Mouse (Mus musculus) MEL (cell line): ENCODE measurements at regions not wholly inside any gene's neighbourhood (a gene's known extent, or its start where the extent isn't known, plus 50 kb on each side); places are given as distances from the start of the nearest gene placed in this dataset.

Experiments used
- BHLHE40 ChIP-seq: IDR thresholded peaks from 2 replicates; pipeline ENCODE4 v1.6.1; 2012; ENCODE audit warnings: low read depth, mild to moderate bottlenecking, inconsistent platforms, low read length, improper control_type of control experiment, borderline replicate concordance
- CHD1 ChIP-seq: IDR thresholded peaks from 2 replicates; pipeline ENCODE4 v1.6.1; 2012; ENCODE audit warnings: low read depth, mild to moderate bottlenecking, inconsistent platforms, low read length, improper control_type of control experiment
- CTCF ChIP-seq, 3 experiments: IDR thresholded peaks in 2 of 3; conservative IDR thresholded peaks in 1 of 3; 2 replicates each; pipeline ENCODE4 v1.5.1; 2011 to 2012; ENCODE audit warnings: low read length in 3 of 3, low read depth in 2 of 3, mild to moderate bottlenecking in 2 of 3, improper control_type of control experiment in 1 of 3, inconsistent platforms in 1 of 3, mixed read lengths in 1 of 3, moderate library complexity in 1 of 3; ENCODE audit not compliant: control insufficient read depth in 1 of 3, insufficient read depth in 1 of 3, poor library complexity in 1 of 3, severe bottlenecking in 1 of 3
- E2F4 ChIP-seq: IDR thresholded peaks from 2 replicates; pipeline ENCODE4 v1.6.1; 2011; ENCODE audit warnings: low read depth, low read length, improper control_type of control experiment, borderline replicate concordance
- EP300 ChIP-seq, 2 experiments: IDR thresholded peaks; 2 replicates each; pipeline ENCODE4 v1.6.1; 2011; ENCODE audit warnings: improper control_type of control experiment in 2 of 2, low read length in 2 of 2, low read depth in 1 of 2, mild to moderate bottlenecking in 1 of 2
- MYC ChIP-seq: IDR thresholded peaks from 2 replicates; pipeline ENCODE4 v1.6.1; 2011; ENCODE audit warnings: low read depth, mild to moderate bottlenecking, low read length, improper control_type of control experiment, moderate library complexity
- POLR2A ChIP-seq, 2 experiments: IDR thresholded peaks; 2 replicates each; pipeline ENCODE4 v1.6.1; 2011 to 2012; ENCODE audit warnings: low read length in 2 of 2, mild to moderate bottlenecking in 2 of 2, control low read depth in 1 of 2, improper control_type of control experiment in 1 of 2, low read depth in 1 of 2, moderate library complexity in 1 of 2; ENCODE audit not compliant: control insufficient read depth in 1 of 2, insufficient read depth in 1 of 2, poor library complexity in 1 of 2
- RCOR1 ChIP-seq: IDR thresholded peaks from 2 replicates; pipeline ENCODE4 v1.6.1; 2012; ENCODE audit warnings: low read depth, mild to moderate bottlenecking, inconsistent platforms, low read length, improper control_type of control experiment
- SMC3 ChIP-seq: IDR thresholded peaks from 2 replicates; pipeline ENCODE4 v1.6.1; 2011; ENCODE audit warnings: low read depth, low read length, improper control_type of control experiment
- ZKSCAN1 ChIP-seq: IDR thresholded peaks from 2 replicates; pipeline ENCODE4 v1.6.1; 2012; ENCODE audit warnings: low read depth, mild to moderate bottlenecking, inconsistent platforms, low read length, improper control_type of control experiment, moderate library complexity
- ZNF384 ChIP-seq: IDR thresholded peaks from 2 replicates; pipeline ENCODE4 v1.6.1; 2012; ENCODE audit warnings: low read depth, mild to moderate bottlenecking, inconsistent platforms, low read length, improper control_type of control experiment

- TF ChIP-seq CHD1 (no peak), POLR2A (IDR thresholded peaks at IDR 0.05; ENCODE audit: control insufficient read depth in 1 of 2, insufficient read depth in 1 of 2, low read depth in 1 of 2, low read length in 2 of 2, poor library complexity in 1 of 2) (no peak), BHLHE40 (no peak), MYC (no peak), SMC3 (no peak), RCOR1 (no peak), CTCF (IDR thresholded peaks at IDR 0.05 in 2 of 3, conservative IDR thresholded peaks at IDR 0.05 in 1 of 3; ENCODE audit: control insufficient read depth in 1 of 3, insufficient read depth in 1 of 3, low read depth in 2 of 3, low read length in 3 of 3, poor library complexity in 1 of 3, severe bottlenecking in 1 of 3) (no peak), E2F4 (no peak), ZKSCAN1 (no peak), EP300 (IDR thresholded peaks at IDR 0.05; ENCODE audit: low read depth in 1 of 2, low read length in 2 of 2) (no peak), ZNF384 (no peak)
These were observed 545.7 kb downstream of the 1190002N15Rik start for GRCm38 (mm10) chr9:93992216-93992615.
